Mouse (Mus musculus): ENCODE results near the gene Bmpr1b. TPM values are rescaled to one million over a fixed set of nuclear protein-coding genes. Genes with fewer than 3 reads are reported as not detected.

Bmpr1b gene
- polyA plus RNA-seq, 1 experiment from 2014 or later, result 1.1 TPM

GRCm38 (mm10) chr3:141897698-141898097, 271.5 kb downstream of the Bmpr1b start:
- Histone ChIP-seq H3K9ac (ENCODE audit: low read depth, low read length) (no peak overlapping the region), H3K9me3 (ENCODE audit: control insufficient read depth, low read length) (no peaks in the 10 kb centered on the region), H3K4me2 (no peak overlapping the region), H3K27me3 (replicated peaks; ENCODE audit: control insufficient read depth, insufficient read depth, low read length) (no peaks in the 10 kb centered on the region), H3K27ac (ENCODE audit: low read depth, low read length) (no peak overlapping the region), H3K4me1 (replicated peaks; ENCODE audit: control insufficient read depth, insufficient read depth, low read length) (no peaks in the 10 kb centered on the region; the same call in 1 of the 2 replicates), H3K36me3 (ENCODE audit: control insufficient read depth, insufficient read depth, low read length) (no peaks in the 10 kb centered on the region), H3K4me3 (ENCODE audit: low read depth, low read length) (no peak overlapping the region)
- ATAC-seq (replicated peaks; ENCODE audit: low FRiP score), result no peak
- WGBS, result 87% methylated on average over 4 of the region's 4 CpGs
- DNase-seq (ENCODE audit: low spot score), result no peak

GRCm38 (mm10) chr3:141896870-141897554, 272.2 kb downstream of the Bmpr1b start:
- Histone ChIP-seq H3K36me3 (ENCODE audit: control insufficient read depth, insufficient read depth, low read length) (no peaks in the 10 kb centered on the region), H3K4me2 (no peak overlapping the region), H3K9me3 (ENCODE audit: control insufficient read depth, low read length) (no peaks in the 10 kb centered on the region), H3K27ac (ENCODE audit: low read depth, low read length) (no peak overlapping the region), H3K27me3 (replicated peaks; ENCODE audit: control insufficient read depth, insufficient read depth, low read length) (no peaks in the 10 kb centered on the region), H3K4me3 (ENCODE audit: low read depth, low read length) (no peak overlapping the region), H3K9ac (ENCODE audit: low read depth, low read length) (no peak overlapping the region), H3K4me1 (replicated peaks; ENCODE audit: control insufficient read depth, insufficient read depth, low read length) (no peaks in the 10 kb centered on the region; the same call in 1 of the 2 replicates)
- DNase-seq (ENCODE audit: low spot score), result no peak
- no peak for ATAC-seq (replicated peaks; ENCODE audit: low FRiP score)
- WGBS, result 30% methylated on average over 4 of the region's 4 CpGs

- Histone ChIP-seq H3K4me3 (ENCODE audit: low read depth, low read length) (no peak overlapping the region), H3K9ac (ENCODE audit: low read depth, low read length) (no peak overlapping the region), H3K4me1 (replicated peaks; ENCODE audit: control insufficient read depth, insufficient read depth, low read length) (no peaks in the 10 kb centered on the region; the same call in 1 of the 2 replicates), H3K4me2 (no peak overlapping the region), H3K9me3 (ENCODE audit: control insufficient read depth, low read length) (no peaks in the 10 kb centered on the region), H3K36me3 (ENCODE audit: control insufficient read depth, insufficient read depth, low read length) (no peaks in the 10 kb centered on the region), H3K27me3 (replicated peaks; ENCODE audit: control insufficient read depth, insufficient read depth, low read length) (no peaks in the 10 kb centered on the region), H3K27ac (ENCODE audit: low read depth, low read length) (no peak overlapping the region)
- ATAC-seq (replicated peaks; ENCODE audit: low FRiP score) (no peak), DNase-seq (ENCODE audit: low spot score) (no peak)
- WGBS, result 56% methylated on average over 5 of the region's 5 CpGs
Observed at GRCm38 (mm10) chr3:141895096-141895495, 274.1 kb downstream of the Bmpr1b start.

GRCm38 (mm10) chr3:141890668-141891067, 278.6 kb downstream of the Bmpr1b start:
- no peaks in the 10 kb centered on the region for H3K27me3 ChIP-seq (replicated peaks; ENCODE audit: control insufficient read depth, insufficient read depth, low read length)
- H3K4me2 ChIP-seq, result no peak overlapping the region
- ATAC-seq (replicated peaks; ENCODE audit: low FRiP score), result no peak
- DNase-seq (ENCODE audit: low spot score), result no peak
- H3K9ac ChIP-seq (ENCODE audit: low read depth, low read length), result no peak overlapping the region
- no peaks in the 10 kb centered on the region for H3K9me3 ChIP-seq (ENCODE audit: control insufficient read depth, low read length)
- H3K4me1 ChIP-seq (replicated peaks; ENCODE audit: control insufficient read depth, insufficient read depth, low read length), result no peaks in the 10 kb centered on the region
- H3K4me3 ChIP-seq (ENCODE audit: low read depth, low read length), result no peak overlapping the region
- H3K36me3 ChIP-seq (ENCODE audit: control insufficient read depth, insufficient read depth, low read length), result no peaks in the 10 kb centered on the region
- H3K27ac ChIP-seq (ENCODE audit: low read depth, low read length), result no peak overlapping the region
- WGBS, result 48% methylated on average over 4 of the region's 4 CpGs

- H3K36me3 ChIP-seq (ENCODE audit: control insufficient read depth, insufficient read depth, low read length), result no peaks in the 10 kb centered on the region
- no peaks in the 10 kb centered on the region for H3K9me3 ChIP-seq (ENCODE audit: control insufficient read depth, low read length)
- 54% methylated on average over 4 of the region's 4 CpGs for WGBS
- H3K27me3 ChIP-seq (replicated peaks; ENCODE audit: control insufficient read depth, insufficient read depth, low read length), result no peaks in the 10 kb centered on the region
- H3K9ac ChIP-seq (ENCODE audit: low read depth, low read length), result no peak overlapping the region
- H3K4me2 ChIP-seq, result no peak overlapping the region
- no peak for ATAC-seq (replicated peaks; ENCODE audit: low FRiP score)
- no peaks in the 10 kb centered on the region for H3K4me1 ChIP-seq (replicated peaks; ENCODE audit: control insufficient read depth, insufficient read depth, low read length)
- H3K4me3 ChIP-seq (ENCODE audit: low read depth, low read length), result no peak overlapping the region
- no peak for DNase-seq (ENCODE audit: low spot score)
- H3K27ac ChIP-seq (ENCODE audit: low read depth, low read length), result no peak overlapping the region
Observed at GRCm38 (mm10) chr3:141887476-141888274, 281.6 kb downstream of the Bmpr1b start.

- no peaks in the 10 kb centered on the region for H3K4me1 ChIP-seq (replicated peaks; ENCODE audit: control insufficient read depth, insufficient read depth, low read length)
- no peak overlapping the region for H3K4me2 ChIP-seq
- H3K36me3 ChIP-seq (ENCODE audit: control insufficient read depth, insufficient read depth, low read length), result no peaks in the 10 kb centered on the region
- H3K27ac ChIP-seq (ENCODE audit: low read depth, low read length), result no peak overlapping the region
- DNase-seq (ENCODE audit: low spot score), result no peak
- H3K9me3 ChIP-seq (ENCODE audit: control insufficient read depth, low read length), result no peaks in the 10 kb centered on the region
- no peak for ATAC-seq (replicated peaks; ENCODE audit: low FRiP score)
- WGBS, result 93% methylated on average over 5 of the region's 5 CpGs
- H3K27me3 ChIP-seq (replicated peaks; ENCODE audit: control insufficient read depth, insufficient read depth, low read length), result no peaks in the 10 kb centered on the region
- no peak overlapping the region for H3K9ac ChIP-seq (ENCODE audit: low read depth, low read length)
- no peak overlapping the region for H3K4me3 ChIP-seq (ENCODE audit: low read depth, low read length)
Observed at GRCm38 (mm10) chr3:141884190-141884589, 285.0 kb downstream of the Bmpr1b start.

GRCm38 (mm10) chr3:141882496-141882895, 286.7 kb downstream of the Bmpr1b start:
- no peak for DNase-seq (ENCODE audit: low spot score)
- H3K9ac ChIP-seq (ENCODE audit: low read depth, low read length), result no peak overlapping the region
- WGBS, result 60% methylated on average over 2 of the region's 2 CpGs
- no peaks in the 10 kb centered on the region for H3K36me3 ChIP-seq (ENCODE audit: control insufficient read depth, insufficient read depth, low read length)
- no peaks in the 10 kb centered on the region for H3K27me3 ChIP-seq (replicated peaks; ENCODE audit: control insufficient read depth, insufficient read depth, low read length)
- no peaks in the 10 kb centered on the region for H3K9me3 ChIP-seq (ENCODE audit: control insufficient read depth, low read length)
- H3K4me2 ChIP-seq, result no peak overlapping the region
- no peak overlapping the region for H3K27ac ChIP-seq (ENCODE audit: low read depth, low read length)
- no peak for ATAC-seq (replicated peaks; ENCODE audit: low FRiP score)
- H3K4me3 ChIP-seq (ENCODE audit: low read depth, low read length), result no peak overlapping the region
- H3K4me1 ChIP-seq (replicated peaks; ENCODE audit: control insufficient read depth, insufficient read depth, low read length), result no peaks in the 10 kb centered on the region

- no peaks in the 10 kb centered on the region for H3K9me3 ChIP-seq (ENCODE audit: control insufficient read depth, low read length)
- ATAC-seq (replicated peaks; ENCODE audit: low FRiP score) (no peak), DNase-seq (ENCODE audit: low spot score) (no peak)
- no peak overlapping the region for H3K4me3 ChIP-seq (ENCODE audit: low read depth, low read length)
- no peaks in the 10 kb centered on the region for H3K27me3 ChIP-seq (replicated peaks; ENCODE audit: control insufficient read depth, insufficient read depth, low read length)
- H3K4me2 ChIP-seq, result no peak overlapping the region
- H3K27ac ChIP-seq (ENCODE audit: low read depth, low read length), result no peak overlapping the region
- H3K36me3 ChIP-seq (ENCODE audit: control insufficient read depth, insufficient read depth, low read length), result no peaks in the 10 kb centered on the region
- H3K9ac ChIP-seq (ENCODE audit: low read depth, low read length), result no peak overlapping the region
- no peaks in the 10 kb centered on the region for H3K4me1 ChIP-seq (replicated peaks; ENCODE audit: control insufficient read depth, insufficient read depth, low read length)
- 83% methylated on average over 10 of the region's 10 CpGs for WGBS
Observed at GRCm38 (mm10) chr3:141872337-141873042, 296.7 kb downstream of the Bmpr1b start.

Measured in liver, embryonic 11.5 days (tissue).